Mouse (Mus musculus) MEL (cell line): ENCODE results near the gene Zfp871.

Source experiments
- CHD1 ChIP-seq: IDR thresholded peaks from 2 replicates; pipeline ENCODE4 v1.6.1; 2012; ENCODE audit warnings: low read depth, mild to moderate bottlenecking, inconsistent platforms, low read length, improper control_type of control experiment
- CHD2 ChIP-seq: IDR thresholded peaks from 2 replicates; pipeline ENCODE4 v1.6.1; 2011; ENCODE audit warnings: low read length, improper control_type of control experiment
- CTCF ChIP-seq, 3 experiments: IDR thresholded peaks in 2 of 3; conservative IDR thresholded peaks in 1 of 3; 2 replicates each; pipeline ENCODE4 v1.5.1; 2011 to 2012; ENCODE audit warnings: low read length in 3 of 3, low read depth in 2 of 3, mild to moderate bottlenecking in 2 of 3, improper control_type of control experiment in 1 of 3, inconsistent platforms in 1 of 3, mixed read lengths in 1 of 3, moderate library complexity in 1 of 3; ENCODE audit not compliant: control insufficient read depth in 1 of 3, insufficient read depth in 1 of 3, poor library complexity in 1 of 3, severe bottlenecking in 1 of 3
- MYB ChIP-seq: IDR thresholded peaks from 2 replicates; pipeline ENCODE4 v1.6.1; 2011; ENCODE audit warnings: mild to moderate bottlenecking, low read depth, low read length, improper control_type of control experiment
- MYC ChIP-seq: IDR thresholded peaks from 2 replicates; pipeline ENCODE4 v1.6.1; 2011; ENCODE audit warnings: low read depth, mild to moderate bottlenecking, low read length, improper control_type of control experiment, moderate library complexity
- NELFE ChIP-seq: IDR thresholded peaks from 2 replicates; pipeline ENCODE4 v1.6.1; 2011; ENCODE audit warnings: low read depth, low read length, improper control_type of control experiment
- POLR2A ChIP-seq, 2 experiments: IDR thresholded peaks; 2 replicates each; pipeline ENCODE4 v1.6.1; 2011 to 2012; ENCODE audit warnings: low read length in 2 of 2, mild to moderate bottlenecking in 2 of 2, control low read depth in 1 of 2, improper control_type of control experiment in 1 of 2, low read depth in 1 of 2, moderate library complexity in 1 of 2; ENCODE audit not compliant: control insufficient read depth in 1 of 2, insufficient read depth in 1 of 2, poor library complexity in 1 of 2
- RAD21 ChIP-seq: IDR thresholded peaks from 2 replicates; pipeline ENCODE4 v1.6.1; 2011; ENCODE audit warnings: mild to moderate bottlenecking, low read depth, low read length, improper control_type of control experiment
- TCF12 ChIP-seq: IDR thresholded peaks from 2 replicates; pipeline ENCODE4 v1.6.1; 2014; ENCODE audit warnings: low read depth, mild to moderate bottlenecking, inconsistent platforms, low read length, improper control_type of control experiment, moderate library complexity
- UBTF ChIP-seq: IDR thresholded peaks from 2 replicates; pipeline ENCODE4 v1.6.1; 2012; ENCODE audit warnings: low read depth, mild to moderate bottlenecking, inconsistent platforms, low read length, improper control_type of control experiment, moderate library complexity, borderline replicate concordance; ENCODE audit not compliant: insufficient read depth

- TF ChIP-seq CTCF (IDR thresholded peaks at IDR 0.05 in 2 of 3, conservative IDR thresholded peaks at IDR 0.05 in 1 of 3; ENCODE audit: control insufficient read depth in 1 of 3, insufficient read depth in 1 of 3, low read depth in 2 of 3, low read length in 3 of 3, poor library complexity in 1 of 3, severe bottlenecking in 1 of 3): no peak
- TF ChIP-seq MYC: no peak
- no peak for TF ChIP-seq POLR2A (IDR thresholded peaks at IDR 0.05; ENCODE audit: control insufficient read depth in 1 of 2, insufficient read depth in 1 of 2, low read depth in 1 of 2, low read length in 2 of 2, poor library complexity in 1 of 2)
- no peak for TF ChIP-seq CHD2
- TF ChIP-seq MYB: no peak
- no peak for TF ChIP-seq CHD1
- no peak for TF ChIP-seq TCF12
- TF ChIP-seq NELFE: no peak
- TF ChIP-seq RAD21: no peak
- TF ChIP-seq UBTF: no peak
These were observed 65.3 kb downstream of the Zfp871 start for GRCm38 (mm10) chr17:32722771-32723170.
